26 mouse cellular contexts compared by ENCODE assay signal in genomic region chr12:82495936-82496335, GRCm38 (mm10).
"Had no signal": no experiment of that assay in that cellular context is flagged by ENCODE, and none has a peak within 500 bp of the region (broad histone marks: within the 10 kb centered on the region; RNA-seq: fewer than 3 reads in every experiment).

No protein-coding gene starts in this region.

- H3K27ac ChIP-seq: embryonic facial prominence, embryonic 10.5 days; embryonic facial prominence, embryonic 12.5 days; embryonic facial prominence, embryonic 13.5 days; embryonic facial prominence, embryonic 15.5 days; forebrain, embryonic 10.5 days; forebrain, embryonic 12.5 days; forebrain, embryonic 13.5 days; forebrain, embryonic 15.5 days; gastrocnemius, adult 2 months had no signal

- H3K4me2 ChIP-seq: embryonic facial prominence, embryonic 12.5 days; embryonic facial prominence, embryonic 13.5 days; embryonic facial prominence, embryonic 15.5 days; forebrain, embryonic 12.5 days; forebrain, embryonic 13.5 days; forebrain, embryonic 15.5 days; heart, embryonic 11.5 days had no signal

- H3K36me3 ChIP-seq: embryonic facial prominence, embryonic 10.5 days; embryonic facial prominence, embryonic 12.5 days; embryonic facial prominence, embryonic 13.5 days; embryonic facial prominence, embryonic 15.5 days; forebrain, embryonic 10.5 days; forebrain, embryonic 12.5 days; forebrain, embryonic 15.5 days had no signal

- ATAC-seq: forebrain, embryonic 13.5 days; forebrain, embryonic 15.5 days; forebrain, embryonic 16.5 days had no signal

- H3K9ac ChIP-seq: embryonic facial prominence, embryonic 12.5 days; embryonic facial prominence, embryonic 13.5 days; embryonic facial prominence, embryonic 15.5 days; forebrain, embryonic 12.5 days; forebrain, embryonic 13.5 days; forebrain, embryonic 15.5 days had no signal

- DNase-seq: cerebellum, adult 2 months; cerebellum, adult 8-10 months; cerebellum, adult 9-10 months; cerebellum, adult 9-11 months; cerebellum, postnatal 10 days; cerebellum, postnatal 14 days; cerebellum, postnatal 25 days; cerebellum, postnatal 36 days; embryo, embryonic 11 days; gastrocnemius, adult 2 months; gastrocnemius, postnatal 10 days; gastrocnemius, postnatal 14 days; gastrocnemius, postnatal 25 days; gastrocnemius, postnatal 36 days; heart, adult 18-20 months had no signal

- H3K9me3 ChIP-seq: embryonic facial prominence, embryonic 10.5 days; embryonic facial prominence, embryonic 12.5 days; embryonic facial prominence, embryonic 13.5 days; embryonic facial prominence, embryonic 15.5 days; forebrain, embryonic 10.5 days; forebrain, embryonic 12.5 days; forebrain, embryonic 13.5 days; forebrain, embryonic 15.5 days had no signal

- H3K4me3 ChIP-seq: embryonic facial prominence, embryonic 10.5 days; embryonic facial prominence, embryonic 12.5 days; embryonic facial prominence, embryonic 13.5 days; embryonic facial prominence, embryonic 15.5 days; erythroblast, embryonic 14.5 days; forebrain, embryonic 10.5 days; forebrain, embryonic 12.5 days; forebrain, embryonic 13.5 days; forebrain, embryonic 15.5 days; gastrocnemius, adult 2 months had no signal

- H3K4me1 ChIP-seq: embryonic facial prominence, embryonic 12.5 days; embryonic facial prominence, embryonic 13.5 days; embryonic facial prominence, embryonic 15.5 days; forebrain, embryonic 10.5 days; forebrain, embryonic 13.5 days had no signal

- H3K27me3 ChIP-seq: embryonic facial prominence, embryonic 12.5 days; embryonic facial prominence, embryonic 13.5 days; embryonic facial prominence, embryonic 15.5 days; forebrain, embryonic 12.5 days; forebrain, embryonic 13.5 days; forebrain, embryonic 15.5 days had no signal
